Mouse (Mus musculus): Measurements from ENCODE around the gene Sept9.

DNA sequence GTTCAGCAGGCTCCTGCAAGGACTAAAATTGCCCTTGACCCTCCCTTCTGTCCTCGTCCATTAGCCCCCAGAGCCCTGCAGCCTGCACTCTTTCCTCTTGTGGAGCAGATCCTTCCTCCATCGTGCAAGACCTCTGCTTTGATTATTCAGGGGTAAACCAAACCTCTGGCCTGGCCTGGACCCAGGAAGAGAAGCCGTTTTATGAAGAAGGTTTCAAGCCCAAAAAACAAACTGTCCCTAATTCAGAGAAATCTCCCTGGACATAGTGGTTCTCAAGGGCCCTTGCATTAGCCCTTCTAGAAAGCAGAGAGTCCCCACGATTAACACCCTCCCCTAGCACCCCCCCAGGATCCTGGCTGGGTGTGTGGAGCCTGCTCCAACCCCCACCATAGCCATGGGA is 207.7 kb downstream of the Sept9 start:
- TF ChIP-seq TAL1 (IDR thresholded peaks at IDR 0.05; ENCODE audit: low read length) (no peak), GATA1 (IDR thresholded peaks at IDR 0.05; ENCODE audit: low read length) (no peak)
